Mouse (Mus musculus): ENCODE data around the gene Elob.

The Elob gene

GRCm38 (mm10) chr17:23777141-23777540 lies 51.8 kb downstream of the Elob start:
- DNase-seq = no peak

GRCm38 (mm10) chr17:23776216-23776615 lies 52.7 kb downstream of the Elob start:
- DNase-seq = no peak

Measured in thymus, postnatal 14 days (tissue).